Mouse (Mus musculus): ENCODE measurements around the gene Acrbp. TPM values are rescaled to one million over a fixed set of nuclear protein-coding genes. Genes with fewer than 3 reads are reported as not detected.

Acrbp gene
- total and polyA plus RNA-seq, 3 experiments: 1.9 to 16.3 (median 2.3) TPM

DNA sequence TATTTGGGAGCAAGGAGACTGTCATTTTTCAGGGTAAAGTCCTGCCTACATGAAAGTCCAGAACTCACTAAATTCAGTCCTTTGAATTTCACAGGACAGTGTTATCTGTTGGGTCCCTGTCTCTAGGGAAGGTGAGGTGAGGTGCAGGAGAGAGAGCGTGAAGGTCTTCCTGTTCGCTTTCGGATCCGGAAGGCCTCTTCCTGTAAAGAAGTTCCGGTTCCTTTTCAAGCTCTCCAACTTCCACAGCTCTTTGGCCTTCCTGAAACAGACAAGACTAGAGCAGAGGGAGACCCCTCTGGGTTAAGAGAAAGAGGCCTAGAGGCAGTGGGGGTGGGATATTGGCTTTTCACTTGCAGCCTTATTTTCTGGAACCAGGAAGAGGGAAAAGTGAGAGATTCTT, 42.9 kb downstream of the Acrbp start:
- Histone ChIP-seq H3K4me1 (ENCODE audit: control insufficient read depth, insufficient read depth, low read length) (peaks cover 7% of the 10 kb centered on the region), H3K27me3 (ENCODE audit: control insufficient read depth, insufficient read depth, low read length) (no peaks in the 10 kb centered on the region), H3K79me2 (replicated peaks; ENCODE audit: control insufficient read depth, insufficient read depth, low read length) (no peaks in the 10 kb centered on the region), H3K27ac (peak overlapping the region; percentile 40; the same call in 1 of the 2 replicates), H3K4me3 (no peak overlapping the region), H3K9ac (ENCODE audit: low read depth, low read length) (no peak overlapping the region), H3K36me3 (ENCODE audit: control insufficient read depth, insufficient read depth, low read length) (no peaks in the 10 kb centered on the region)
- WGBS: 52% methylated on average over 5 of the region's 5 CpGs
- no peak for DNase-seq
- intact Hi-C loops (cut with DNase I): no loop called here
- TF ChIP-seq POLR2A (IDR thresholded peaks at IDR 0.05; ENCODE audit: insufficient read depth, low read depth, low read length) (no peak), EP300 (IDR thresholded peaks at IDR 0.05; ENCODE audit: insufficient read depth, low read depth, low read length) (no peak), CTCF (IDR thresholded peaks at IDR 0.05) (no peak)

DNA sequence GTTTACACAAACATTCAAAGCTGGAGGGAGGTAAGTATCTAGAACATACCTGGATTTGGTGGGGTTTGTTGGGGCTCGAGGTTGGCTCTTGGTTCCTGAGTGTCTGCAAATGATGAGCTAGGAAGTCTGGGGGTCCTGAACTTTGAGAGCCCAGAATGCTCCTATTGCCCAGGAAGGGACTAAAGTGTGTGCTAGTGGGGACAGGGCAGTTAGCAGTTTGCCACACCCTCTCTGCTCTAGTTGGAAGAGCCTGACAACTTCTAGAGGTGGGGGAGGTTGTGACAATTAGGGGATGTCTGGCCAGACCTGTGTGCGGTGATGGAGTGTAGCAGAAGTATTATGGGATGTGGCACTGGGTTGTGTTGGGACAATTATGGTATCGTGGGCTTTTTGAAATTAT, 45.4 kb downstream of the Acrbp start:
- Histone ChIP-seq H3K4me3 (no peak overlapping the region), H3K4me1 (ENCODE audit: control insufficient read depth, insufficient read depth, low read length) (peaks cover 20% of the 10 kb centered on the region), H3K9ac (ENCODE audit: low read depth, low read length) (no peak overlapping the region), H3K36me3 (ENCODE audit: control insufficient read depth, insufficient read depth, low read length) (peaks cover 15% of the 10 kb centered on the region), H3K79me2 (replicated peaks; ENCODE audit: control insufficient read depth, insufficient read depth, low read length) (peaks cover 3% of the 10 kb centered on the region), H3K27me3 (ENCODE audit: control insufficient read depth, insufficient read depth, low read length) (no peaks in the 10 kb centered on the region), H3K27ac (peak overlapping the region; percentile 96; the same call in 1 of the 2 replicates)
- no peak for DNase-seq
- TF ChIP-seq CTCF (IDR thresholded peaks at IDR 0.05): no peak
- no peak for TF ChIP-seq EP300 (IDR thresholded peaks at IDR 0.05; ENCODE audit: insufficient read depth, low read depth, low read length)
- no peak for TF ChIP-seq POLR2A (IDR thresholded peaks at IDR 0.05; ENCODE audit: insufficient read depth, low read depth, low read length)
- WGBS: 39% methylated on average over 3 of the region's 3 CpGs
- intact Hi-C loops (cut with DNase I): no loop called here

DNA sequence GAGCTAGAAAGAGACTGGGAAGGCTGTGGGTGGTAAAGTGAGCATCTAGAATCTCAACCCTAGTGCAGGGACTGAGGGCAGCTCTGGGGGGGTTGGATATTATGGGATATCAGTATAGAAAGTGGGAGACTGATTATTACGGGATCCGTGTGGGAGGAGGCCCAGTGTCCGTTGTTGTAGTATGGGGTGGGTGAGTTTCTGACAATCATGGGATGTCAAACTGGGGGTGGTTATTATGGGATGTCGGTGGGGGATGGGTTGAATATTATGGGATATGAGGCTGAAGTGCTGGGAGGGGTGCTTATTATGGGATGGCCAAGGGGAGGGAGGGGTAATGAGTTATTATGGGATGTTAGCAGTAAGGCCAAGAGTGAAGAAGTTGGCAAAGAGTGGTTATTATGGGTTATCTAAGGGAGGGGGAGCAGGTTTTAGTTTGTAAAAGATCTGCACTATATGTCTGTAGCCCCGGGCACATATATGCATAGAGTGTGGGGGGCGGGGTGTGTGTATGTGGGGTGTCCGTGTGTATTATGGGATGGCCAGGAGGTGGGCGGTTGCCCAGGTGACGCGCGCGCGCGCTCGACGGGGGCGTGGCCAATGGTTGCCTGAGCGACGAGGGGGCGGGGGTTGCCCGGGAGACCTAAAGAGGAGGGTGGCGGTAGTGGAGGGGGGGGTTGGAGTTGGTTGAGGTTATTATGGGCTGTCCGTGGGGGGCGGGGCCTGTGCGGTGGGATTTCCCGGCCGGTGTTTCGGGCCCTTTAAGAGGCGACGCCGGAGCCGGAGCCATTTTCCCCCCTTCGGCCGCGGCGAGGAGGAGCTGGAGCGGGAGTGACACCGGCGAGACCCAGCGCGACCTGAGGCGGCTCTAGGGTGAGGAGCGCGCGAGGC, 46.1 kb downstream of the Acrbp start, which contains the start of gene Chd4:
Gene Chd4 (plus strand): TSS at position 591 of the 888 bp plus-strand sequence.
- Histone ChIP-seq H3K4me1 (ENCODE audit: control insufficient read depth, insufficient read depth, low read length) (peaks cover 18% of the 10 kb centered on the region), H3K36me3 (ENCODE audit: control insufficient read depth, insufficient read depth, low read length) (peaks cover 15% of the 10 kb centered on the region), H3K9ac (ENCODE audit: low read depth, low read length) (peak within 1 kb of the TSS; percentile 94), H3K4me3 (peak within 1 kb of the TSS; percentile 91), H3K79me2 (replicated peaks; ENCODE audit: control insufficient read depth, insufficient read depth, low read length) (peaks cover 3% of the 10 kb centered on the region), H3K27ac (peak within 1 kb of the TSS; percentile 96), H3K27me3 (ENCODE audit: control insufficient read depth, insufficient read depth, low read length) (no peaks in the 10 kb centered on the region)
- WGBS: 2% methylated on average over 41 of the region's 45 CpGs
- peak; percentile 89 to 92 for DNase-seq
- TF ChIP-seq CTCF (IDR thresholded peaks at IDR 0.05) (no peak), POLR2A (IDR thresholded peaks at IDR 0.05; ENCODE audit: insufficient read depth, low read depth, low read length) (peak; percentile 83), EP300 (IDR thresholded peaks at IDR 0.05; ENCODE audit: insufficient read depth, low read depth, low read length) (0 out of 2 replicates have a peak, but pooled peaks have one; percentile 40)
- intact Hi-C loops (cut with DNase I): loop anchor here (2.0 kb wide), 1 partner anchor 69 kb away; no protein-coding TSS in a partner anchor

DNA sequence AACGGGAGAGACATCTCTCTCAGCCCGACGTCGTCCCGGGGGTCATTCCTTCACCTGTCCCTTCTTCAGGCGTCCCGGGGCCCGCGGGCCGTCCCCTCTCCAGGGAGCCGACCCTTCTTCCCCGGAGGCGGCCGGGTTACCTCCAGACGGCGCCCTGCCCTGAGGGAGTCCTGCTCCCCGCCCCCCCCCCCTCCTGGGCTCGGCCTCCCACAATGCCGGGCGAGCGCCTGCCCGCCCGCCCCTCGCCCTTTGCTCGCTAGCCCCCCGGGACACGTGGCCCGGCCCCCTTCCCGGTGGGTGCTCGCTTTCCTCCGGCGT, 46.7 kb downstream of the Acrbp start:
- Histone ChIP-seq H3K4me1 (ENCODE audit: control insufficient read depth, insufficient read depth, low read length) (peaks cover 18% of the 10 kb centered on the region), H3K9ac (ENCODE audit: low read depth, low read length) (peak overlapping the region; percentile 94), H3K79me2 (replicated peaks; ENCODE audit: control insufficient read depth, insufficient read depth, low read length) (peaks cover 3% of the 10 kb centered on the region), H3K27ac (peak overlapping the region; percentile 96), H3K27me3 (ENCODE audit: control insufficient read depth, insufficient read depth, low read length) (no peaks in the 10 kb centered on the region), H3K36me3 (ENCODE audit: control insufficient read depth, insufficient read depth, low read length) (peaks cover 15% of the 10 kb centered on the region), H3K4me3 (peak overlapping the region; percentile 91)
- intact Hi-C loops (cut with DNase I): loop anchor here (2.0 kb wide), 1 partner anchor 69 kb away; no protein-coding TSS in a partner anchor
- under 1% methylated on average over 30 of the region's 32 CpGs for whole genome bisulfite sequencing
- DNase-seq: no peak
- 0 out of 2 replicates have a peak, but pooled peaks have one; percentile 11 for TF ChIP-seq CTCF (IDR thresholded peaks at IDR 0.05)
- TF ChIP-seq POLR2A (IDR thresholded peaks at IDR 0.05; ENCODE audit: insufficient read depth, low read depth, low read length): no peak

DNA sequence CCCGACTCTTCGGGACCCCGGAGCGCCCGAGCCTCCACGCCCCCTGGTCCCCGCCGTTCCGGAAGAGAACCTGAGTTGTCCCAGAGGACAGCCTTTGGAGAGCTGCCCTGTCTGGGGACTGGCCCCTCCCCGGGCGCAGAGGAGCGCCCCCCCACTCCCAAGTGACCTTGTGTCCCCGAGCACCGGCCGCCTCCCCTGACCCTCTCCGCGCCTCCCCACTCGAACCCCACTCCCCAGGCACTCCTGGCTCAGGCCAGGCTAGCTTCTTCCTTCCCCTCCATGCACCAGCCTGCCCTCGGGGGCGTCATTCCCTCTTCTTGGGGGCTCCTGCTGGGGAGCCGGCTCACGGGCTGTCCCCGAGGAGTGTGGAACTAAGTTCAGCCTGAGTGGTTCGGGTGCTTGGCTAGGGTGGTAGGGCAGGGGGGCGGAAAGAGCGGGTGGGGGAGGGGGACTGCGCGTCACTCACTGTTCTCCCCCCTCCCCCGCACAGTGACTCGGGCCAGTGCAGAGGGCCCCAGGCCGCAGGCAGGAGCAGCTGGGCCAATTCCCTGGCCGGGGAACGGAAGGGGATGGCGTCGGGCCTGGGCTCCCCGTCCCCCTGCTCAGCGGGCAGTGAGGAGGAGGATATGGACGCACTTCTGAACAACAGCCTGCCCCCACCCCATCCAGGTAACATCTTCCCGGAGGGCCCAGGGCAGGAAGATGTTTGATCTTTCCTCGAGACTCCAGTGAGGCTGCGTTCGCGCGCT, 47.3 kb downstream of the Acrbp start:
- Histone ChIP-seq H3K4me1 (ENCODE audit: control insufficient read depth, insufficient read depth, low read length) (peaks cover 18% of the 10 kb centered on the region), H3K27me3 (ENCODE audit: control insufficient read depth, insufficient read depth, low read length) (no peaks in the 10 kb centered on the region), H3K36me3 (ENCODE audit: control insufficient read depth, insufficient read depth, low read length) (peaks cover 15% of the 10 kb centered on the region), H3K4me3 (peak overlapping the region; percentile 91), H3K79me2 (replicated peaks; ENCODE audit: control insufficient read depth, insufficient read depth, low read length) (peaks cover 5% of the 10 kb centered on the region), H3K9ac (ENCODE audit: low read depth, low read length) (peak overlapping the region; percentile 94), H3K27ac (peak overlapping the region; percentile 96)
- 1% methylated on average over 43 of the region's 44 CpGs for WGBS
- DNase-seq: peak; percentile 80 to 82
- intact Hi-C loops (cut with DNase I): loop anchor here (2.0 kb wide), 1 partner anchor 68 kb away; no protein-coding TSS in a partner anchor
- no peak for TF ChIP-seq POLR2A (IDR thresholded peaks at IDR 0.05; ENCODE audit: insufficient read depth, low read depth, low read length)
- TF ChIP-seq EP300 (IDR thresholded peaks at IDR 0.05; ENCODE audit: insufficient read depth, low read depth, low read length): no peak
- no peak for TF ChIP-seq CTCF (IDR thresholded peaks at IDR 0.05)
